Mouse (Mus musculus): ENCODE data around the gene Rbfox2. TPM values are rescaled to one million over a fixed set of nuclear protein-coding genes. Genes with fewer than 3 reads are reported as not detected.

The Rbfox2 gene
- polyA plus RNA-seq, 1 experiment = 253 TPM

- TF ChIP-seq POLR2A (IDR thresholded peaks at IDR 0.05; ENCODE audit: low read depth, low read length) (no peak), CTCF (IDR thresholded peaks at IDR 0.05; ENCODE audit: borderline replicate concordance, insufficient read depth, low read length) (no peak)
- peaks cover 24% of the 10 kb centered on the region for H3K4me1 ChIP-seq (ENCODE audit: control insufficient read depth, insufficient read depth, low read length)
- no peak overlapping the region for H3K4me3 ChIP-seq (ENCODE audit: insufficient read depth, low read length)
- H3K27ac ChIP-seq (ENCODE audit: insufficient read depth, low read length) = peak overlapping the region; percentile 75
Observed at GRCm38 (mm10) chr15:77244634-77245033, 62.2 kb downstream of the Rbfox2 start.

- TF ChIP-seq CTCF (IDR thresholded peaks at IDR 0.05; ENCODE audit: borderline replicate concordance, insufficient read depth, low read length) (no peak), POLR2A (IDR thresholded peaks at IDR 0.05; ENCODE audit: low read depth, low read length) (no peak)
- no peak overlapping the region for H3K4me3 ChIP-seq (ENCODE audit: insufficient read depth, low read length)
- H3K4me1 ChIP-seq (ENCODE audit: control insufficient read depth, insufficient read depth, low read length) = peaks cover 24% of the 10 kb centered on the region
- peak overlapping the region; percentile 75 for H3K27ac ChIP-seq (ENCODE audit: insufficient read depth, low read length)
Observed at GRCm38 (mm10) chr15:77243876-77244560, 62.8 kb downstream of the Rbfox2 start.

- Histone ChIP-seq H3K4me1 (ENCODE audit: control insufficient read depth, insufficient read depth, low read length) (peaks cover 12% of the 10 kb centered on the region), H3K4me3 (ENCODE audit: insufficient read depth, low read length) (no peak overlapping the region), H3K27ac (ENCODE audit: insufficient read depth, low read length) (no peak overlapping the region)
- TF ChIP-seq POLR2A (IDR thresholded peaks at IDR 0.05; ENCODE audit: low read depth, low read length) (no peak), CTCF (IDR thresholded peaks at IDR 0.05; ENCODE audit: borderline replicate concordance, insufficient read depth, low read length) (no peak)
Observed at GRCm38 (mm10) chr15:77240607-77241006, 66.2 kb downstream of the Rbfox2 start.

- no peak for TF ChIP-seq POLR2A (IDR thresholded peaks at IDR 0.05; ENCODE audit: low read depth, low read length)
- TF ChIP-seq CTCF (IDR thresholded peaks at IDR 0.05; ENCODE audit: borderline replicate concordance, insufficient read depth, low read length) = no peak
- peaks cover 14% of the 10 kb centered on the region for H3K4me1 ChIP-seq (ENCODE audit: control insufficient read depth, insufficient read depth, low read length)
- no peak overlapping the region for H3K27ac ChIP-seq (ENCODE audit: insufficient read depth, low read length)
- no peak overlapping the region for H3K4me3 ChIP-seq (ENCODE audit: insufficient read depth, low read length)
Observed at GRCm38 (mm10) chr15:77239564-77239963, 67.2 kb downstream of the Rbfox2 start.

DNA sequence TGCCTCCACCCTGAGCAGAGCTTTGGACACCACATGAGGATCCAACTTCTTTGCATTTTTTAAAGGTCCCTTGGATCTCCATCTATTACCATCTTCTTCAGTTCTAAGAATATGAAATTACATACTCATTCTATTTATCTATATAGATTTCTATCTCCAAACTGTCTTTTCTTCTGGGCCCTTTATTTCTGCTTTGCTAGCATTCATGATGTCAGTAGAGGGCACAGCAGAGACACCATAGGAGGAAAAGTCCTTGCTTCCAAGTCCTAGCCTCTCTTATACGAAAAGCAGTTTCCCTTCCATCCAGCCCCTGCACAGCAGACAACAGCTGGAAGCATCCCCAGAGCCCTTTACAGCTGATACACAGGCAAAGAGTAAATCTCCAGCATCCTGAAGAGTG is 69.1 kb downstream of the Rbfox2 start:
- H3K4me3 ChIP-seq (ENCODE audit: insufficient read depth, low read length) = no peak overlapping the region
- no peak overlapping the region for H3K27ac ChIP-seq (ENCODE audit: insufficient read depth, low read length)
- H3K4me1 ChIP-seq (ENCODE audit: control insufficient read depth, insufficient read depth, low read length) = peaks cover 8% of the 10 kb centered on the region
- TF ChIP-seq POLR2A (IDR thresholded peaks at IDR 0.05; ENCODE audit: low read depth, low read length) = no peak
- TF ChIP-seq CTCF (IDR thresholded peaks at IDR 0.05; ENCODE audit: borderline replicate concordance, insufficient read depth, low read length) = no peak

DNA sequence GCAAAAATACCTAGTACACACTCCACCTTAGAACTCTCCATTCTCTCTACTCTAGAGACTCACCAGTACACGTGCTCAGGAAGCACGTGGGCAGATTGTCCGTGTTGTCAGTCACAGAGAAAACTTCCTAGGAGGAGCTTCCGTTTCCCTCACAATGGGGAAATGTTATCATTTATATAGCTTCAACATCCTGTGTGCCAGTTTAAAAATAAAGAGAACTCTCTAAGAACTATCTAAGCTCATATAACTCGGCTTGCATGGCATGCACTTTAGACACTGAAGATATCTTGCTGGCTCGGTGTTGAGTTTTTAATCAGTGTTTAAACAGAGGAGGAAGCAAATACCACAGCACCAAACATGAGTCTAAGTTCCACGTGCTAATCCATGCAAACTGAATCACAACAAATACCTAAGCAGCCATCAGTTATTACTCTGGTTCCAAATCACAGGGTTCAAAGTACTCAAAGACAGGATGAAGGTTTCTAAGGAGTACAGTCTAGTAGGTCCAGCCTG is 70.7 kb downstream of the Rbfox2 start:
- TF ChIP-seq POLR2A (IDR thresholded peaks at IDR 0.05; ENCODE audit: low read depth, low read length) = no peak
- TF ChIP-seq CTCF (IDR thresholded peaks at IDR 0.05; ENCODE audit: borderline replicate concordance, insufficient read depth, low read length) = no peak
- Histone ChIP-seq H3K27ac (ENCODE audit: insufficient read depth, low read length) (no peak overlapping the region), H3K4me3 (ENCODE audit: insufficient read depth, low read length) (no peak overlapping the region), H3K4me1 (ENCODE audit: control insufficient read depth, insufficient read depth, low read length) (peaks cover 8% of the 10 kb centered on the region)

GRCm38 (mm10) chr15:77235551-77235950 is 71.3 kb downstream of the Rbfox2 start:
- no peak for TF ChIP-seq POLR2A (IDR thresholded peaks at IDR 0.05; ENCODE audit: low read depth, low read length)
- no peak for TF ChIP-seq CTCF (IDR thresholded peaks at IDR 0.05; ENCODE audit: borderline replicate concordance, insufficient read depth, low read length)
- Histone ChIP-seq H3K4me3 (ENCODE audit: insufficient read depth, low read length) (no peak overlapping the region), H3K4me1 (ENCODE audit: control insufficient read depth, insufficient read depth, low read length) (peaks cover 8% of the 10 kb centered on the region), H3K27ac (ENCODE audit: insufficient read depth, low read length) (no peak overlapping the region)

GRCm38 (mm10) chr15:77234296-77234695 is 72.5 kb downstream of the Rbfox2 start:
- Histone ChIP-seq H3K27ac (ENCODE audit: insufficient read depth, low read length) (no peak overlapping the region), H3K4me3 (ENCODE audit: insufficient read depth, low read length) (no peak overlapping the region), H3K4me1 (ENCODE audit: control insufficient read depth, insufficient read depth, low read length) (peaks cover 8% of the 10 kb centered on the region)
- TF ChIP-seq POLR2A (IDR thresholded peaks at IDR 0.05; ENCODE audit: low read depth, low read length) (no peak), CTCF (IDR thresholded peaks at IDR 0.05; ENCODE audit: borderline replicate concordance, insufficient read depth, low read length) (no peak)

GRCm38 (mm10) chr15:77230144-77230543 is 76.7 kb downstream of the Rbfox2 start:
- peaks cover 13% of the 10 kb centered on the region for H3K4me1 ChIP-seq (ENCODE audit: control insufficient read depth, insufficient read depth, low read length)
- H3K27ac ChIP-seq (ENCODE audit: insufficient read depth, low read length) = no peak overlapping the region; the same call in 1 of the 2 replicates
- no peak overlapping the region for H3K4me3 ChIP-seq (ENCODE audit: insufficient read depth, low read length)
- TF ChIP-seq POLR2A (IDR thresholded peaks at IDR 0.05; ENCODE audit: low read depth, low read length) = no peak

DNA sequence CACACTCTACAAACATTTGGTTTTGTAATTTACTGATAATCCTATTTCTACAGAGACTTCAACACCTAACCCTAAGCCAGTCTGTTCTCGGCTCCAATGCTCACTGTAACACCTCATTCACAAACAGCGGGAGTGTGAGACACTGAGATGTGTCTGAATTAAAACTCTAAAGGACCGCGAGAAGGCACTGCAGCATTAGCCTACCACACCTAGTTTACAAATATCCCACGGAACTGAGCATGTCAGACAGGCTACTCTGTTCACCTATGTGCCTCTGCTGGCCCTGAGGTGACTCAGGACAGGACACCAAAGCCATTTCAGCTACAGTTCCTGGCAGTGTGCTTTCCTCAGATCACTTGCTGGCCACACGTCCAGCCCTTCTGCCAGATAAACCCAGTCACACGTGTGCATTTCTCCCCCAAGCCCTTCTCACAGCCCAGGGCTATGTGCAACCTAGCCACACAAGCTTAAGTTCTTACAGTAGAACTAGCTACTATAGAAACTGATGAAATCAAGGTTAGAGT is 79.9 kb downstream of the Rbfox2 start:
- H3K27ac ChIP-seq (ENCODE audit: insufficient read depth, low read length) = 0 out of 2 replicates have a peak overlapping the region, but pooled peaks have one; percentile 14
- no peak overlapping the region for H3K4me3 ChIP-seq (ENCODE audit: insufficient read depth, low read length)
- no peak for TF ChIP-seq POLR2A (IDR thresholded peaks at IDR 0.05; ENCODE audit: low read depth, low read length)
- TF ChIP-seq CTCF (IDR thresholded peaks at IDR 0.05; ENCODE audit: borderline replicate concordance, insufficient read depth, low read length) = no peak
- peaks cover 7% of the 10 kb centered on the region for H3K4me1 ChIP-seq (ENCODE audit: control insufficient read depth, insufficient read depth, low read length)
